Mouse (Mus musculus): ENCODE results near the gene Rars. TPM values are rescaled to one million over a fixed set of nuclear protein-coding genes. Genes with fewer than 3 reads are reported as not detected.
"Not testable (repeated sequence)": the region's sequence is repeated elsewhere in the genome, so short reads cannot be mapped to it uniquely, and the experiment has no call there.

Rars gene
- total RNA-seq, 2 experiments from 2014 or later = 71.8 to 82.4 TPM

GRCm38 (mm10) chr11:35838345-35839338 lies 4.3 kb upstream of the Rars start:
- peak; percentile 96 for DNase-seq

- DNase-seq = peak in 1 of 2 experiments; percentile 39
These were observed 3.1 kb upstream of the Rars start for GRCm38 (mm10) chr11:35837156-35838126.

- no peak for DNase-seq
These were observed 1.0 kb downstream of the Rars start for GRCm38 (mm10) chr11:35833270-35833669.

- peak in 1 of 2 experiments; percentile 27 for DNase-seq
These were observed 2.2 kb downstream of the Rars start for GRCm38 (mm10) chr11:35832139-35832538.

- DNase-seq = no peak
These were observed 6.6 kb downstream of the Rars start for GRCm38 (mm10) chr11:35827714-35828113.

- no peak for DNase-seq
These were observed 18.0 kb downstream of the Rars start for GRCm38 (mm10) chr11:35816316-35816715.

GRCm38 (mm10) chr11:35811458-35811857 lies 22.8 kb downstream of the Rars start:
- DNase-seq = no peak

GRCm38 (mm10) chr11:35801332-35801731 lies 33.0 kb downstream of the Rars start:
- no peak for DNase-seq

- peak; percentile 69 to 72 for DNase-seq
These were observed 35.4 kb downstream of the Rars start, which contains the start of gene Fbll1 for GRCm38 (mm10) chr11:35798874-35799273. TSS of gene Fbll1 (minus strand) at chr11:35798884.

- DNase-seq = no peak
These were observed 35.8 kb downstream of the Rars start for GRCm38 (mm10) chr11:35798495-35798820.

- DNase-seq = no peak
These were observed 36.4 kb downstream of the Rars start for GRCm38 (mm10) chr11:35797751-35798494.

- not testable (repeated sequence) for DNase-seq
These were observed 41.5 kb downstream of the Rars start for GRCm38 (mm10) chr11:35792800-35793199.

- no peak for DNase-seq
These were observed 45.9 kb downstream of the Rars start for GRCm38 (mm10) chr11:35788443-35788842.

- DNase-seq = no peak
These were observed 49.8 kb downstream of the Rars start for GRCm38 (mm10) chr11:35784537-35784936.

- DNase-seq = no peak
These were observed 50.3 kb downstream of the Rars start for GRCm38 (mm10) chr11:35784002-35784401.

- peak in 1 of 2 experiments; percentile 16 for DNase-seq
These were observed 51.3 kb downstream of the Rars start for GRCm38 (mm10) chr11:35783038-35783437.

- no peak for DNase-seq
These were observed 51.9 kb downstream of the Rars start for GRCm38 (mm10) chr11:35782444-35782843.

GRCm38 (mm10) chr11:35780336-35780735 lies 54.0 kb downstream of the Rars start:
- DNase-seq = no peak

GRCm38 (mm10) chr11:35776452-35776851 lies 57.9 kb downstream of the Rars start:
- DNase-seq = no peak

- no peak for DNase-seq
These were observed 58.7 kb downstream of the Rars start for GRCm38 (mm10) chr11:35775606-35776005.

- no peak for DNase-seq
These were observed 63.4 kb downstream of the Rars start for GRCm38 (mm10) chr11:35770741-35771504.

Data from adrenal gland, postnatal 36 days (tissue).